Mouse (Mus musculus) right cerebral cortex, postnatal 4 days (tissue): ENCODE data around the gene Stat5b.

ENCODE experiments used
- DNase-seq: peaks from one replicate; pipeline ENCODE4 v3.0.0-alpha.2; 2022

Gene Stat5b

DNA sequence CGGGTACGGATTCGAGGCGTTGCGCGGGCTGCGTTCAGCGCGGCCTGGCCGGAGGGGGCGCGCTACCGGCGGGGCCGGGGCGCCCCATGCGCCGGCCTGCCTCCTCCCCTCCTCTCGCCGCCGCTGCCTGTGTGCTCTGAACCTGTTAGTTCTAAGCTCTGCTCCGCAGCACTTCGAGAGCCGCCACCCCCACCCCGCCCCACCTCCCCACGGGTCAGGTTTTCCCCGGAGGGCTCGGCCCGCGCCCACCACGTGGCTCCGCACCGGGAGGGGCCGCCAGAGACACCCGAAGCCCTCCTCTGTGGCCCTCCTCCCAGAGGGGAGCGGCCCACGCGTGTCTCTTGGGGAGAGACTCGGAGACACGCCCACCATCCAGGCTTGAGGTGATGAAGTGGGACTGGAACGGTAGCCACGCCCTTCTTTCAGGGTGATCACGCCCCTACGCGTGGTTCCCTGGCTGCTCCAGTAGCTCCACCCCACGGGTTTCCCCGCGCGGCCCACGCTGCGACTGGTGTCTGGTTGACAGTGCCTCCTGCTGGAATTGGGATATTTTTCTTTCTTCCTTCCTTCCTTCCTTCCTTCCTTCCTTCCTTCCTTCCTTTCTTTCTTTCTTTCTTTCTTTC lies 90.8 kb downstream of the Stat5b start, which contains the start of gene Kcnh4:
TSS of gene Kcnh4 (minus strand) at position 332 of the 623 bp plus-strand sequence.
- DNase-seq = peak; percentile 77

DNA sequence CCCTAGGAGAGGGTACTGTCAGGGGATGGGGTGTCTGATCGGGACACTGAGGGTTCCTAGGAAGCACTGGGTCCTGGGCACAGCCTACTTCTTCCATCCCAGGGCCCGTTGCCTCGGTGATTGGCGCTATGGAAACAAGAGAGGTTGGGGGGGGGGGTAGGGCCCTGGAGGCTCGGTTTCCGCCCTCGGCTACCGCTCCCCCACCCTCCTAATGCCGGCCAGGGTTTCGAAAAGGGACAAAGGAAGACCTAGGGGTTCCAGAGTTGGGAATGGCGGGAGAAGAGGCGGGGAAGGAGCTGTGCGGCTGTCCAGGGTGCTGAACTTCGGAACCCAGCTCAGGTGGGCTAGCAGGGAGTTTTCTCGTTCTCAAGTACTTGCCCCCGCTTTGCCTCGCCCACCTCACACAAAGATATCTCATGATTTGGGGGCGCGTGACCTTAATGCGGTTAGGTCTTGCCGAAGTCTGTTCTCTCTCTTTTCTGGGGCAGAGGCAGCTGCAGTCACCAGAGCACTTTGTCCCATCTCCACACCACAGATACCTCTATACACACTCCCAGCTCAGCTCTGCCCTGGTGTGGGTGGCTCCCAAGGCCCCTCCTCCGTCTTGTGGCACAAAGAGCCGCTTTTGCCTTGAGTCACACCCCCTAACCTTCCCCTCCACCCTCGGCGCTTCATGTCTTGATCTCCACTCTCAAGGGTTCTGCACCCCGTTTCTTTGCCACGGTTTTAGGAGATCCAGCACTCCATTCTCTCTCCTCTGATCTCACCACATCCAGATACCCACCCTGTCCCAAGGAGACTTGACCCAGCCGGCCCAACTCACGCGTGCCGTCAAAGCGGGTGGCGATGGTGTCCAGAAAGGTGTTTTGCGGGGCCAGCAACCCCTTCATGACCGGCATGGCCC lies 91.6 kb downstream of the Stat5b start:
- peak; percentile 48 for DNase-seq

DNA sequence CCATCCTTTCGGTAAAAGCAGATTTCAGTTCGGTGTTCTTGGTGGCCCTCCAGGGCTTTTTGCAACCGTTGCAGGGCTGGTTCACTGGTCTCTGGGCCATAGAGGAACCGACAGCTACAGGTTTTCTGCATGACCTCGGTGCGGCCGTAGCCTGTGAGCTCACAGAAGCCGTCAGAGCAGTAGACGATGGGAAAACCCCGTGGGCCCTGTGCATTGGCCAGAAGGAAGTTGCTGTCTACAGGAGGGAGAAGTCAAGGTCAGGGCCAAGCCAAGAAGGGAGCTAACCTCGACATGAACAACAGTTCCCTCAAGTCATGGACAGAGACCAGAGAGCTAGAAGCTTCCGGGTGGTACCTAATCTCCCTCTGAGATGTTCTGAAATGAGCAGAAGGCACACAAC lies 93.0 kb downstream of the Stat5b start:
- no peak for DNase-seq

DNA sequence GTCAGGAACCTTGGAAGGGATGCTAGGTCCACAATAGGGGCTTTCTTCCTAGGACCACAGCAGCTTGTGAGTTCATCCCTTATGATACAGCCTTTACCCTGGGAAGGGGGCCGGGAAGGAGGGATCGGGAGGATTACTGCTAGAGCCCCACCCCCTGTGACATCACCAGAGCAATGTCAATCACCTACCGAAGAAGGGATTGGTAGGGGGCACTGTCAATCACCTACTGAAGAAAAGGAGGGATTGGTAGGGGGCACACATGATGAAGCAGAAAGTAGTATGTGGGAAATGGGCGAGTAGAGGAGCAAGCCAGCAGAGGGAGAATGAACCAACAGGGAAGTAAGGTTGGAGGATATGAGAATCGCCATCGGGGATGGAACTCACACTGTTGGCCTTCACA lies 94.0 kb downstream of the Stat5b start:
- DNase-seq = no peak

DNA sequence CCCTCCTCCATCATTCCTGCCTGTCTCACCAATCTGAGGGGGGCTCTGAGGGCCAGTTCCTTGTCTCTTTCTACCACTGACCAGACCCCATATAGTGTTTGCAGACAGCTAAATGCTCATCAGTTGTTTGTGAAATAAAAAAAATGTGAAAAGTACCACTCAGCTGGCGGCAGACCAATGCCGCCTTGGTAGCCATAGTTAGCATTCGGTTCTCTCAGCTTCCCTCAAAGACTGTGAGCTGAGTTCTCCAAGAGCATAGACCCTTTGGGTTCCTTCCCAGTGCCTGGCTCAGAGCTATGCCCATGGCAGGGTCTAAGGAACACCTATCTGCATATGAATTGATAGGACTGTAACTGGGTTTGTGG lies 95.8 kb downstream of the Stat5b start:
- DNase-seq = no peak

DNA sequence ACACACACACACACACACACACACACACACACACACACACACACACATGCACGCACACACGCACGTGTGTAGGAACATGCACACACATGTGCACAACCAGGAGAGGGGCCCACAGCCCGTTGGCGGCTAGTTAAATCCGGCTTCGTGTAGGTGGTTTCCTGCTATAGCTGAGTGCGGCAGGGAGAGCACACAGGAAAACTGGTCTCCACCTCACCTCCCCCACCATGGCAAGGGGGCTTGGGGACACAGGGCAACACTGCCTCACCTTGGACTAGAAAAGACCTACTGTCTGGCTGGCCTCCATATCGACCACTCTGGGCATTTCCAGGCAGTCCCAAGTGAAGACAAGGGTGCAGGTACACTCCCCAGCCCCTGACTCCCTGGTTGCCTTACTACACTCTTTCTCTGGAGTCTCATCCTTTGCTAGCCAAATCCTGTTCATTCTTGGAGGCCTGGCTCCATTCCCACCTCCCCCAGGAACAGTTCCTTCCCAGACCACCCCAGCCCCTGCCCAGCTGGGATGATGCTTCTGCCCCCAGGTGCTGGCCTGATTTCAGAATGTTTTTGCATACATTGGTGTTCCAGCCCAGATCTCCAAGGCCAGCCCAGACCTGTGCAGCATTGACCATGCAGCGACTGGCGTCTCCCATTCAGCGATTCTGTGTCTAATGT lies 96.4 kb downstream of the Stat5b start:
- DNase-seq = no peak

DNA sequence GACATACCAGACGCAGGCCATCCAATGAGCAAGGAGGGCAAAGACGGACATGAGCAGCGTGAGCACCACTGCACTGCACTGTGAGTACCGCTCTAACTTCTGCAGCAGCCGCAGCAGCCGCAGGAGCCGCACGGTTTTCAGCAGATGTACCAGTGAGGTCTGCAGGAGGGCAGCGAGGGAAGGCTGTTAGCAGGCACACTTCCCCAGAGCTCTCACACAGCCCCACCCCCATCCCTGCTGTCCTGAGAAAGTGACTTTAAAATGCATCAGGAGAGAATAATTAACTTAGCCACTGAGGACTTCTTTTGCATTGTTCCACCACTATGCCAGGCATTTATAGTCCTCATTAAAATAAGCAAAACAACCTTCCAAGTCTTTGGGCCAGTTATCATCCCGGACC lies 98.2 kb downstream of the Stat5b start:
- no peak for DNase-seq

DNA sequence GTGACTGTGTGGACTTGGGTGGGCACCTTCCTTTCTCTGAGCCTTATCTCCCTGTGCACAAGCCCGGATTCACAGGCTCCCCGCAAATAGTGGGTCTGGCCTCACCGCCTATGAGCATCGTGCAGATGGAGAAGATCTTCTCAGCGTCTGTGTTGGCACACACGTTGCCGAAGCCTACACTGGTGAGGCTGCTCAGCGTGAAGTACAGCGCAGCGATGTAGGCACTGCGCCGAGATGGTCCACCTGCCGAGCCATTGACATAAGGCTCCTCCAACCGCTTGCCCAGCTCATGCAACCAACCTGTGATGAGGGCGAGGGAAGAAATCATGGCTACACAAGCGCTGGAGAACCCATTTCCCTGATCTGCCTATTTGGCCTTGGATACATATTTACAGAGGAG lies 100.4 kb downstream of the Stat5b start:
- no peak for DNase-seq

DNA sequence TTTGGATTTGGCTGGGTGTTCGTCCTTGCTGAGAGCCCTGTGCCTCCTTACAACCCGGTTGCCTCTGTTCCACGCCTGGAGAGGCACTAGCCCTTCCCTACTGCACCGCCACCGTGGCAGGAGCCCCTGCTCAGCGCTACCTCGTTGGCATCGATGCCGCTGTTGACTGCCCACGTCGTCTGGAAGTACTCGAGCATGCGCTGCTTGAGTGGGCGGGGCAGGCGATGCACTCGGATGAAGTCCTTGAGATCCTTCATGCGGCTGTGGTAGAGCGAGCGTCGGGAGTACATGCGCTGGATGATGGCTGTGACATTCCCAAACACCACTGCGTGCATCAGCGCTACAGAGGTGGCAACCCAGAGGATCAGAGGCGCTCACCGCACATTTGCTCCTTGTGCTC lies 101.1 kb downstream of the Stat5b start:
- no peak for DNase-seq

DNA sequence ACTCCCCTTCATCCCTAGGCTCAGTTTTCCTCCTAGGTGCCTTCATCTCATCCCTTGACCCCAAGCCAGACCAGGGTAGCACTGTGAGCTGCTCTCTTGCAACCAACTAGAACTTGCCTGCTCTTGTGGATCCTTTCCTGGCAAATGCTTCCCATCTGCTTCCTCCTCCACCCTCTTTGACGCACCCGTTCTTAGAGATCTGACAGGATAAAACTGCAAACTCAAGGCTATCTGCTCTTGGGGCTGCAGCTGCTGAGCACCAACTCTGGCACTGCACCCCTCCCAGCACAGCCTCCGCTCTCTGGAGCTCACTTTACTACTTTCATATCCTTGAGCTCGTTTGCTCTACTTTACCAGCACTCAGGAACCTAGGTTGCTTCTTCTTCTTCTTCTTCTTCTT lies 101.9 kb downstream of the Stat5b start:
- no peak for DNase-seq

DNA sequence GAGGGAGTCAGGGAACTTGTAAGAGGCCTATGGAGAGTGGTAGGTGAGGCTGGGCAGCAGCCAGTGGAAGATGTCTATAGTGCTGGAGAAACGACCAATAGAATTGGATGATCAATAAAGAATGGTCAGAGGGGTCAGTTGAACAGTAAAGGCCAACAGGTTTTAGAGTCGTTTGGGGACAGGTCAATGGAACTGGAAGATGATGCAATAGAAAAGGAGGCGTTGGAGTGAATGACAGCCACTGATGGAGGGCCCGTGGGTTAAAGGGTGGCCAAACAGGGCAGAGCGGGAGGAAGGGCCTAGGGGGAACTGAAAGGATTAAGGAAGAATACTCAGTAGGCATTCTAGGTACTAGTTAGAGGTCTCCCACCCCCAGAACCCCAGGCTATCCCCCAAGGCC lies 103.4 kb downstream of the Stat5b start:
- DNase-seq = no peak

DNA sequence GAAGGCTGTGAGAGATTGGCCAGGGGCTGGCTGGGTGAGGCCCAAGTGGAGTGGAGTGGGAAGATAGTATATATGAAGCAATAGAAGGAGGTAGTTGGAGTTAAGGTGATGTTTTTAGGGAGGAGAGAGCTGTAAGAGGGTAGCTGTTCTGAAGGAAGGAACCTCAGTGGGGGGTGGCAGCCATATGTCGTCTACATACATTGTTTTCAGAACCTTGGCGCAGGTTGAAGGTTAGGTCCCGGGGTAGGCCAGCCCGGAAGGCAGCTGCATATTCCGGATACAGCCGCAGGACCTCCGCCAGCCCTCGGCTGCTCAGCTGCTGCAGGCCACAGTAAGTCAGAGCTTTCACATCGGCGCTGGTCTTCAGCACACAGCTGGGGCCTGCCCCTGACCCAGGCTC lies 104.0 kb downstream of the Stat5b start:
- no peak for DNase-seq

DNA sequence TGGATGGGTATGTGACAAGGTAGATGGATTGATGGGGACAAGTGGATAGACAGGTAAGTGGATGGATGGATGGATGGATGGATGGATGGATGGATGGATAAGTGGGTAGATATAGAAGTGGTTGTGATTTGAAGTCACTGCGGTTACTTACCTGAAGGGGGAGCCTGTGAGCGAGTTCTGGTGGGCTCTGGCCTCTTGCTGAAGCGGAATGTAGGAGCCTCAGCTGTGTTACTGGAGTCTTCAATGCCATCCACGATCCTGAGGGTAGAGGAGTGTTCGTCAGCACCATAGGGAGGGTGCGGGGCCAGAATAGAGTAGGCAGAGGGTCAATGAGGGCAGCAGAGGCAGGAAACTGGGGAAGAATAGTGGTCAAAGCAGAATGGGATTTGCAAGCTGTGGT lies 105.4 kb downstream of the Stat5b start:
- peak; percentile 49 for DNase-seq

DNA sequence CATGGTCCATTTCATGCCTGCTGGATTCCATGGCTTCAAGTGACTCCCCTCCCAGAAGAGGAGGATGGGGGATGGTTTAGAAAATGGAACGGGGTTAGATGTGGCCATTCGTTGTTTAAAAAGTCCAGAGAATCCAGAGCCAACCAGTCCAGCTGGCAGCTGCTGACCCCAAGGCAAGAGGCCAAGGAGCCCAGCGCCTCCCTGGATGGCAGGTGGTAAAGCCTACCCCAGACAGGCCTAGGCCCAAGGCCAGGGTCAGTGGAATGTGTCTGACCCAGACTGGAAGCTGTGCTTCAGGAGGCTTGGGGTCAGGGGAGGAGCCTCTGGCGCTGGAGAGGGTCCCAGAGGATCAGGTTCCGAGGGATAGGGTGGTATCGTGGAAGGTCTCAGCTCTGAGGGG lies 109.2 kb downstream of the Stat5b start:
- DNase-seq = no peak

DNA sequence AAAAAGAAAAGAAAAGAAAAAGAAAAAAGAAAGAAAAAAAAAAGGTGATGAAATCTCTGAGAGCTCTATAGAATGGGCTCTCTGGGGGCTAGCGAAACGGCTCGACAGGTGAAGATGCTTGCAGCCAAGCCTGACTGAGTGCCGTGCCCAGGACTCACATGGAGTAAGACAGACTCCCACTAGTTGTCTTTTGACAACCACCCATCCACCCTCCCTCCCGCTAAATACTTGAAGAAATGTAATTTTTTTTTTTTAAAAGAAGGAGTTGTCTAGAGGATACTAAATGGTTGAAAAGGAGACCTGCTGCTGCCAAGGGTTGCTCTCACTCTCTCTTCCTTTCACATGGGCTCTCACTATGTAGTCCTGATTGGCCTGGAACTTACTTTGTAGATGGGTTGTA lies 111.8 kb downstream of the Stat5b start:
- no peak for DNase-seq

DNA sequence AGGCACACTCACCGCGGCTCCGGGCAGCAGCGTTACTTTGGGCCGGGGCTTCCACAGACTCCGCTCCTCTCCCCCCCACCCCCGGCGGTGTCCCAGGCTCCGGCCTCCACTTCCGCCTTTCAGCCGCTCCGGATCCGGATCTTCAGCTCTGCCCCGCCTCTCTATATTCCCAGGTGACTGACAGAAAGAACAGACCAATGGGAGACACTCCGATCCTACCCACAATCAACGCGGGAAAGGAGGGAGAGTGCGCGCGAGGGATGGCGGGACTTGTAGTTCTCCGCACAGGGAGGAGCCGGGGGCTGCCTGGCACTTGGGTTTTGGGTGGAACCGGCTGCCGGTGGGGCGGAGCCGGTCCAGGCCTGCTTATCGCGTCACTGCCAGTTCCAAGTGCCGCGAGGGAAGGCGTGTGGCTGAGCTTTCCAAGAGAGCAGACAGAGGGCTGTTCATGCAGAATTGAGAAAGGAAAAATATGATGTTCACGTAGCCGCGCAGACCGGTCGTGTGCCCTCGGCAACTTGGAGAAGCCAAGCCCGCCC lies 112.4 kb downstream of the Stat5b start, which contains the start of gene Rab5c:
TSS of gene Rab5c (minus strand) at position 150 of the 539 bp plus-strand sequence.
- DNase-seq = peak; percentile 96

DNA sequence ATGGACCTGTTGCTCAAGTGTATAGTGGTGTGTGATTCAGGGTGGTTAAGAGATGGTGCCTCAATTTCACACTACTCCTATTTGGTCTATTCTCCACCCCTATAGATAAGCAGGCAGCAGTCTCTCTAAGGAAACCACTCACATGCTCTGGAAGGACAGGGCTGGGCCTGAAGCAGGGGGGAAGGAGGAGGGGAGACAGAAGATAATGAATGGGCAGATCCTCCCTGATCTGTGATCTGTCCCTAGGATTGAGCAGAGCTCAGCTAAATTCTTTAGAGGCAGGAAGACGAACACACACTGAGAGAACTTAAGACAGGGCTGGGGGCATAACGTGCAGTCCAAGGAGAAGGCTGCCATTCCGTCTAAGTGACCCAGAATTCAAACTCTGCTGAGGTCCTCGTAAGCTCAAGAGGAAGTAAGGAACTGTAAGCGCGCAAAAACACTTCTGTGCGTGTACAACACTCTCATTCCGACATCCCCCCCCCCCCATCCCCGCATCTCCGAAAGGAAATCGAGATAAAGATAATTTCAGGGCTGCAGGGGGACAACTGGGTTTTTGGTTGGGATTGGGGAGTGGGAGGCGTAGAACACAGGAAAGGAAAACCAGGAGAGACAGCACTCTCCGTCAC lies 113.3 kb downstream of the Stat5b start:
- DNase-seq = no peak

DNA sequence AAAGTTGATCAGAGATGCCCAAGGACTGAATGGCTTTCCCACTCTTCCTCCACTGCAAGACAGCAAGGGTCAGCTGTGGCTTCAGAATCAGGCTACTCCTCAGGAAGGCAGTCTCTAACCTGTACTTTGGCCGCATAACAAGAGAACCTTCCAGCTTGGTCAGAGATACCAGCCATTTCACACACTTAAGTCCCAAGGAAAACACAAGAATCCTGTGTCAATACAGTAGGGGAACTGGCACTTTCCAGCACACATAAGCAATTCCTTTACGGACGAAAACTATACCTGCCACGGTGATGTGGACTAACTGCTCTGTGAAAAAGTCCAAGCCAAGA lies 113.8 kb downstream of the Stat5b start:
- no peak for DNase-seq

DNA sequence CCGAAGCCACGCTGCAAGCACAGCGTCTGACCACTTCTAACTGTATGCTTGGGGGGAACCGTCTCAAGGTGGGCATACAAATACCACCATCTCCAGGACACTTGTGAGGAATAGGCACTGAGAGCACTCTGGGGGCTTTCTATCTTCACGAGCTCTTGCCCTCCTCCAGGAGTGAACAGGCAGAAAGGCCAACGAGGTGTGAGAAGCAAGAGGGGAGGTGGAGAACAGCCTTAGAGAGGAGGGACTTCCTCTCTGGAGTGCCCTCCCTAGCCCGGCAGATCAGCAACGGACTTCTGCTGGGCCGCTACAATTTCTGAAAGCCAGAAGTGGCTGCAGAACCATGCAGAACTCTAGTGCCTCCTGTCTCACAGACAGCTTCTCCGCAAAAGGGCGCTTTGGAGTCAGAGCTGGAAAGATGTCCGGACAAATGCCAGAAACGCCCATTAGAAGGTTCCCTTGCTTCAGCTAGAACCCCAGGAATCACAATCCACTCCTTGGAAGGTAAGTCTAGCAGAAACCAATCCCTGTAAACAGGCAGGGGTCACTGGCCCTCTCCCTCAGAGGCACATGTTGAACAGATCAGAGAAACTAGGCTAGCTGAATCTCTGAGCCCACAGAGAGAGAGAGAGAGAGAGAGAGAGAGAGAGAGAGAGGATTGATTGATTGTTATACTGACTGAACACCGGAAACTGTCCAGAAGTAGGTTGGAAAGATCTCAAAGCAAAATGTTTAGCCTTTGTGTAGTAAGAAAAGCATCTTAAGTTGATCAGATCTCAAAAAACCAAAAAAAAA lies 114.4 kb downstream of the Stat5b start:
- no peak for DNase-seq

DNA sequence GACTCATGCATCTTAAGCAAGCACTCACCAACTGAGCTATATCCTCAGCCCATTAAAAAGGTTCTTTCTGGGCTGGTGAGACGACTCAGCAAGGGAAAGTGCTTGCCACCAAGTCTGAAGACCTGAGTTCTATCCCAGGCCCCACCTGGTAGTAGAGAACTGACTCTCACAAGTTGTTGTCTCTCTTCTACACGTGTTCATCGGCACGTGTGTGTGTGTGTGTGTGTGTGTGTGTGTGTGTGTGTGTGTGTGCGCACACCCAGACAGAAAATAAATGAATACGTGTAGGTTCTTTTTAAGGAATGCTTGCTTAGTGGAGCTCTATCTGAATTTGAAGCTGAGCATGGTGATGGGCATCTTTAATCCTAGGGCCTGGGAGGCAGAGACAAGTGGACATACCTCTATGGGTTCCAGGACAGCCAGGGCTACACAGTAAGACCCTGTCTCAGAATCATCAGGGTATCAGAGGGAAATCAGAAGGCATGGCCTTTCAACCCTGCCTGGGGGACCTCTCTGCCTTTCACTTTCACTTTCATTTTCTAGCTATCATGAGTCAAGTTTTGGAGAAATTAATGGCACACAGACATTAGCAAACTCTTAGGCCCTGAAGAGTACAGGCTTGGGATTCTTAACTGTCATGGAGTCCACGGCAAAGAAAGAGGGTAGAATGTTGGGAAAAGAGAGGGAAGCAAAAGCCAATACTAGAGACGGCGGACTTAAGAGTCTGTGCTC lies 115.2 kb downstream of the Stat5b start:
- DNase-seq = no peak
